Mouse (Mus musculus) spleen, adult 2 months (tissue): ENCODE measurements at regions not wholly inside any gene's neighbourhood (a gene's known extent, or its start where the extent isn't known, plus 50 kb on each side); places are given as distances from the start of the nearest gene placed in this dataset.

ENCODE experiments used
- CTCF ChIP-seq: fragments of 200-500 bp; IDR thresholded peaks from 2 replicates; pipeline ENCODE4 v1.5.1; 2011; ENCODE audit warnings: mild to moderate bottlenecking, inconsistent platforms; ENCODE audit not compliant: insufficient read depth, insufficient read length, insufficient replicate concordance; ENCODE audit errors: extremely low read depth
- POLR2A ChIP-seq: fragments of 200-500 bp; IDR thresholded peaks from 2 replicates; pipeline ENCODE4 v1.6.1; 2011; ENCODE audit warnings: low read depth, low read length, inconsistent platforms

DNA sequence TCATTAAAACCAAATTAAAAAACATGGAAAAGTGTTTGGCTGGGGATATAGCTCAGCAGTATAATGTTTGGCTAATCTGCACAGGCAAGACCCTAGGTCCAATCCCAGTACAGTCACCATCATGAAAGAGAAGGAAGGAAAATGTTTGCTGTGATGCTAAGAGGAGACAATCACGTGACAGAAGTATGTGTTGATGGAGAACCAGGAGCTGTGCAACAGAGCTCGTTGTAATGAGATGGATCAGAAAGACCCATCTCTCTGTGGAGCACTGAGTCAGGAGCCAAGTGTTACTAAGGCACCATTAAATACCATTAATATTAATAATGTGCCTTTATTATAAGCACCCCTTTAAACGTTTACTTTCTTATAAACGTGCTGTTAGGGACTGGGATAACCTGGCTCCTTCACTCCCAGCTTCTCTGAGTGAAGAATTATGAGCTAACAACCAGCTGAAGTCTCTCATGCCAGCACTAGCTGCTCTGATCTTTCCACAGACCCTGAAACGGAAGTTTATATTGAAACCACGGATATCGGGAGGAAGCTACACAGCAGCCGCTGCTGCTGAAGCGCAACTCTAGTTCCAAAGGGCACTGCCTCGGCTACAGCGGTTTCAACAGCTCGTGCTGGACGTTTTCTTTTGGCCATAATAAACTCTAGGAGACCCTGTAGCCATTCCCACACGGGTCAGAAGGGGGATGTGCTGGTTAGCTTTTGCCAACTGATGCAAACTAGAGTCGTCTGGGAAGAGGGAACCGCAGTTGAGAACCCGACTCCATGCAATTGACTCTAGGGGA, 167.7 kb downstream of the Tex36 start:
- no peak for TF ChIP-seq CTCF
- TF ChIP-seq POLR2A = no peak
